Mouse (Mus musculus): ENCODE data around the gene Mns1.
A peak's percentile ranks its signal among the peaks of the same experiment; 100 is the strongest.
"Not testable (repeated sequence)": the region's sequence is repeated elsewhere in the genome, so short reads cannot be mapped to it uniquely, and the experiment has no call there.

The Mns1 gene

DNA sequence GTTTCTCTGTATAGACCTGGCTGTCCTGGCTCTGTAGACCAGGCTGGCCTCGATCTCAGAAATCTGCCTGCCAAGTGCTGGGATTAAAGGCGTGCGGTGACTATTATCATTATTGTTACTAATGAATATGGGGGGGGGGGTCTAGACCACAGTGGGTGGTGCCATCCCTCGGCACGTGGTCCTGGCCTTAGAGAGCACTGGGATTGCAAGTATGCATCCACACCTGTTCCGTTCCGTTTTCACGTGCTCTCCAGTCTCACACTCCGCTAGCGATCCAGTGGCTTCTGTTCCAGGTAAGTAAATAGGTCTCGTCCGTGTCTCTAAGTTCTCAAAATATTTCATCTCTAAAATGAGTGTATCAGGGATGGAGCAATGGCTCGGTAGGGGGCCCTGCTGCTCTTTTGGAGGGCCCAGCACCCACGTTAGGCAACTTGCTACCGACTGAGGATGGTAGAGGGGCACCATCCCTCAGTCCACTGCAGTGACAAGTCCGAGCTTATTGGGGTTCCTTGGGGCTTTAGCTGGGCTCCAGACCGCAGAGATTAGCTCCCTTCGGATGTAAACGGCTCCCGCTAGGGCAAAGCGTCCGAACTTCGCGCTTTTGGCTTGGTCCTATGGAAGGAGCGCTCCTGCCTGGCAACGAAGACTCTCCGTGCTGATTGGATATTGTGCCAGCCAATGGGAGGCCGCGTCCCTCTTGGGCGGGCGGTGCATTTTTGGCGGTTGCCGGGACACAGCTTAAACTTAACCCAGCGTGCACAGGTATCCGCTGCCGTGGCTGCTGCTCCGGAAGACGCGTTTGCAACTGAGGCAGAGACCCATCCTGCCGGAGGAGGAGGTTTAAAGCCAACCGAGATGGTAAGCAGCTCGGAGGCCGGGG lies at the start of gene Mns1:
Mns1 (plus strand) TSS at position 190 of the 880 bp plus-strand sequence.
- peak; percentile 94 to 95 for DNase-seq

DNA sequence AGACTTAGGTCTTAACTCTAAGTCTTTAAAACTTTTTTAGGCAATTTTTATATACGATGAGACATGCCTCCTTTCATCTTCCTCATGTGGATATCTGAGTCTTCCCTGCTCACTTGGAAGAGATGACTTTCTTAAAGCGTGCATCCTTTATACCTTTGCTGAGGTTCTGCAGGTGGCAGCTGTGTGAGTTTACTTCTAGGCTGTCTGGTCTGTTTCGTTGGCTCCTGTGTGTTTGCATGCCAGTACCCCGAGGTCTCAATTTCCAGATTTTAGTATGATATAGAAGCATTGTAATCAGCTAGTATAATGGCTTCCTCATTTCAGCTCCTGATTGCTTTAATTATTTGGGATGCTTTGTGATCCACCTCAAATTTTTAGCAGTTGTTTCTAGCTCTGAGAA lies 48.9 kb upstream of the Mns1 start:
- DNase-seq, result no peak

DNA sequence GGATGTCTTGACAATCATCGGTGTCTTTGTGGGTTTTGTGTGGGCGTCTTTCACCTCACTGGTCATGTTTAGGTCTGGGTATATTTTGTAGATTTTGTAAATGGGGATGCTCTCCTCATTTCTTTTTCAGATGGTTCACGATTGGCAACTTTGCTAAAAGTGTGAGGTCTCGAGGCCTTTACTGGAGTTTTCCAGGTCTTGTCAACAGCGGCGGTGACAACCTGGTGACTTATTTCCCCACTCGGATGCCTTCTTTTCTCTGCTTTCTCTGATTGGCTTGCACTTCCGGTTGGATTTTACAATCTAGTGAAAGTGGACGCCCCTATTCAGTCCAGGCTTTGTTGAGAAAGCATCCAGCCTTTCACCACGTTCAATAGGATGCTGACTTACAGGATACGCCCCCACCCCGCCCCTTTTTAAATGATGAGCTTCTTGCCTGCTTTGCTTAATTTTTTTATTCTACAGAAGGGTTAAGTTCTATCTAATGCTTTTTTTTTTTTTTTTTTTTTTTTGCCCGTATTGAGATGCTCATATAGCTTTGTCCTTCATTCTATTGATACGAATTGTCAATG lies 48.3 kb upstream of the Mns1 start:
- no peak for DNase-seq

DNA sequence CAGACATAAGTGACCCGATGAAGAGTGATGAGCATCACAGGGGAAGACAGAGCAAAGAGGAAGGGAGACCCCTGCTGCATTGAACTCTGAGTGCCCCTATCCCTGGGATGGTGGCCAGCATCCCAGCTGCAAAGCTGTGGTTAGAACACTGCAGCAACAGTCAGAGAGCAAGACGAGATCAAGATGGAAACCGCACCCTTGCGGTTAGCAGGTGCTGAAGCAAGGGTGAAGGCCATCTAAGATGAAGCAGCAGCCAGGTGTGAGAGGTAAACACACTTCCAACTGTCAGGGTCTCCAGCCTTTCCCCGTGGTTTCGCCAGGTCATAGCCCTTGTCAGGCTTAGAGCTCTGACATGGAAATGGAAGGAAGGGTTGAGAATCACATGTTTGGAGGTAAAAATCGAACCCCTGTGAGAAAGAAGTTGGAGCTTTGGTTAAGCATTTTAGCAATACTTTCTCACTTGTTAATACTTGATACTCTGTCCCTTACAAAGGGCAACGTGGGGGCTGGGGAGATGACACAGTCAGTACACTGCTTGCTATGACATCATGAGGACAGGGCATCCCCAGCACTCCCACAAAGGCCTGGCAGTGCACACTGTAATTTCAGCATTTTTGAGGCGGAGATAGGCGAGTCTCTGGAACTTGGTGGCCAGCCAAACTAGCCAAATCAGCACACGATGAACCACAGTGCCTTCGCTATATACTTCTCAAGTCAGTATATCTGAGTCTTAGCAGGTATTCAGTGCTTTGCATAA lies 47.3 kb upstream of the Mns1 start:
- DNase-seq, result no peak

DNA sequence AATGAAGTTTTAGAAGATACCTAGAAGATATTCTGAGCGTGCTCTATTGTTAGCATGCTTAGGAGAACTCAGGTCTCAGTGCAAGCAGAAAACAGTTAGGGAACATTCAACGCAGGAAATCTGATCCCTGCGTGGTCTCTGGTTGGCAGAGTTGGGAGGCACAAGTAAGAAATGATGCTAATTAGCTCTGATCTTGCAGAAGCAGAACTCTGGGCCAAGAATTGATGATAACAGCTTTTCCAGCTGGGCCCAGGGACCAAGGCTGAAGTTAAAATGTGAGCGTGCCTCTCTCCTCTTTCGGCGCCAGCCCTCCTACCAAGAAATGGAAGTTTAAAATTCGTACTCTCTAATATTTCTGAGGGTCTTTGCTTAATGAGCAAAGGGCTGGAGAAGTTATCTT lies 45.1 kb upstream of the Mns1 start:
- no peak for DNase-seq

DNA sequence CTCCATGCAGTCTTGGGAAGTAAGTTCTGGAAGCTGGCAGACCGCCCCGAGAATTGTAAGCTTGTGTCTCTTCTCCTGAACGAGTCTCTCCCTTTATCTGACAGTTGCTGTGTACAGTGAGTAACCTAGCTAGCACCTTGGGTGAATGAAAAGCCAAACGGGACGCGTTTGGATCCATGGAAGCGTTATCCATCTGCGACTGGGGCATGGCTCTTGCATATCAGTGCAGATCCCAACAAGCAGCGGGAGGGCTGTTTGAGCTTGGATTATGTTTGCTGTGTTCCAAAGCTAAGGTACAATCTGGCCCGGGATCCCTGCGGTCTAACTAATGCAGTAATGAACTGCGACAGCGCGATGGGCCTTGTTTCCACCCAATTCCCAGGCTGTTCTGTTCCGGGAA lies 44.6 kb upstream of the Mns1 start:
- no peak for DNase-seq

DNA sequence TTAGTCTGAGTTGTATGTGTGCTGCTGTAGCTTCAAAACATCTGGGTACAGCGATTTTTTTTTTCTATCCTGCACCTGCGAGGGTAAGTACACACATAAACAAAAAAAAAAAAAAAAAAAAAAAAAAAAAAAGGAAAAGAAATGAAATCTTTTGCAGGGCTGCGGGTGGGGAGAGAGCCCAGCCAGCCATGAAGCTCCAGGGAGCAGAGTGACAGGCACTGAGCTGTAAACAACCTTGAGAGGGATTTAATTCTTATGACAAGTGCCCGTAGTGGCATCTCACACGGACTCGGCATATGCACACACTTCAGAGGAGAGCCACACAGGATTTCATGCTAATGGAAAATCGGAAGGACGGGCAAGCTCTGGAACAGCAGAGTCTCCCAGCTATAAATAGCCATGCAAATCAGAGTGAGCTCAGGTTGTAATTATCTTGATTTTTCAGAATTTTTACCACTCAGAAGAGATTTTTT lies 43.9 kb upstream of the Mns1 start:
- no peak for DNase-seq

DNA sequence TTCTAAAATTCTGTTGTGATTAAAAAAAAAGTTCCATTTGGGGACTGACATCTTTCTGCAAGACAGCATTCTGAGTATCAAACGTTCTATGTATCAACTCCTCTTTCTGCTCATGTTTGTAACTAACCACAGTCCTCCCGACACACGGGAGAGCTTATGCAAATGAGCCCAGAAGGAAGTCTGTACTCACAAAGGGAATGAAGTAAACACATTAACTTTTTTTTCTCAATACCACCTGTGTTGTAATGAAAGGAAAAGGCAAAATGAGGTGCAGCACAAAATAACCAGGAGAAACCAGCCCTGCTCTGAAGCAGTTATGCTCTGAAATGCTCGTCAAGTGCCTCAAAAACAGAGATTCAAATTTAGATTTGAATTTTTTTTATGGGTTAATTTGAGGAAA lies 37.7 kb upstream of the Mns1 start:
- DNase-seq, result no peak

DNA sequence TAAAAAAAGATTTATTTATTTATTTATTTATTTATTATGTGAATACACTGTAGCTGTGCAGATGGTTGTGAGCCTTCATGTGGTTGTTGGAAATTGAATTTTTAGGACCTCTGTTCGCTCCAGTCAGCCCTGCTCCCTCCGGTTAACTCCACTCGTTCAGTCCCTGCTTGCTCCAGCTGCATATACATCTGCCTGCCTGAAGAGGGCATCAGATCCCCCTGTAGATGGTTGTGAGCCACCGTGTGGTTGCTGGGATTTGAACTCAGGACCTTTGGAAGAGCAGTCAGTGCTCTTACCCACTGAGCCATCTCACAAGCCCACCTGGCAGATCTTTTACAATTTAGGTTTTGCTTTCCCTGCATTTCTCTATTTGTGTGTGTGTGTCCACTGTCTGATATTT lies 36.0 kb upstream of the Mns1 start:
- DNase-seq, result not testable (repeated sequence)

DNA sequence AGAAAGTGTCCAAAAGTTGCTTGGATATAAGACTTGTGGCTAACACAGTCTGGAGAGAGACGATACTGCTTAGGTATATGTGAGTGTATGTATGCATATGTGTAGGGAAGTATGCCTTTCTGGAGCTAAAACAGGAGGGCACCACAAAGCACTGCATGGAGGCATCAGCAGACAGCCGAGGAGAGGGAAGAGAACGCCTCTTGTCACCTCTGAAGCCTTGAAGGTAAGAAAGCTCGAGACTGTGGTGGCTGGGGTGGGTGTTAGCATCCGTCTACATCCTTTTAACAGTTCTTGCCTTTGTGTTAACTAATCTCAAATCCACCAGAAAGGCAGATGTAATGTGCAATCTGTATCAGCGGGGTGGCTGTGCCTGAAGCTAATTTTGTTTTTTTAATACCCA lies 34.4 kb upstream of the Mns1 start:
- DNase-seq, result no peak

DNA sequence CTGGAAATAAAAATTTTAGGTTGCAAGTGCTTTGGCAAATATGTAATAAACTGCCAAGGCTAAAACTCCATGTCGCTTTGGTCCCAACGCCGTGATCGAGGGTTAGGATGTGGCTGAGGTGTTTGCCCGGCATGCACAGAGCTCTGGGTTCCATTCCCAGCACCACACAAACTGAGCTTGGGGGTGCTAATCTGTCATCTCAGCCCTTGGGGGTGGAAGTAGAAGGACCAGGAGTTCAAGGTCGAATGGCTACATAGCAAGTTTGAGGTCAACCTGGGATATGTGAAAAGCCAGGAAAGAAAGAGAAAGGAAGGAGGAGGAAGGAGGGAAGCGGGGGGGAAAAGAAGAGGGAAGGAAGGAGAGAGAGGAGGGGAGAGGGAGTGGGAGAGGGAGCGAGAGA lies 33.4 kb upstream of the Mns1 start:
- DNase-seq, result no peak

DNA sequence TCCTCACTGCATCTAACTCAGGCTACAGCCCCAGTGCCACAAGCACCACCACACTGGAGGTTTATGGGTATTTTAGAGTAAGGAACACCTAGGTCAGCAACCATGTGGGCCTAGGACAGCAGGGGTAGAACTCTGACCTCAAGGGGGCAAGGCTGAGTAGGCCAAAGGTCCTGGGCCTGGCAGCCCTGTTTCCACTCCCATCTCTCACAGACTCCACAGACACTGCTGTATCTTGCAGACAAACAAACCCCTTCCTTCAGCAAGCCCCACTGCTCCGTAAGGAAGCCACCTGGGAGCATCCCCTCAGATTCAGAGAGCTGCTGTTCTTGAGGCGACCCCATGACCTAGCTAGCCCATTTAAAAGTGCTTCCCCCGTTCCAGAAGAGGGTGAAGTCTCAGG lies 32.9 kb upstream of the Mns1 start:
- DNase-seq, result no peak

DNA sequence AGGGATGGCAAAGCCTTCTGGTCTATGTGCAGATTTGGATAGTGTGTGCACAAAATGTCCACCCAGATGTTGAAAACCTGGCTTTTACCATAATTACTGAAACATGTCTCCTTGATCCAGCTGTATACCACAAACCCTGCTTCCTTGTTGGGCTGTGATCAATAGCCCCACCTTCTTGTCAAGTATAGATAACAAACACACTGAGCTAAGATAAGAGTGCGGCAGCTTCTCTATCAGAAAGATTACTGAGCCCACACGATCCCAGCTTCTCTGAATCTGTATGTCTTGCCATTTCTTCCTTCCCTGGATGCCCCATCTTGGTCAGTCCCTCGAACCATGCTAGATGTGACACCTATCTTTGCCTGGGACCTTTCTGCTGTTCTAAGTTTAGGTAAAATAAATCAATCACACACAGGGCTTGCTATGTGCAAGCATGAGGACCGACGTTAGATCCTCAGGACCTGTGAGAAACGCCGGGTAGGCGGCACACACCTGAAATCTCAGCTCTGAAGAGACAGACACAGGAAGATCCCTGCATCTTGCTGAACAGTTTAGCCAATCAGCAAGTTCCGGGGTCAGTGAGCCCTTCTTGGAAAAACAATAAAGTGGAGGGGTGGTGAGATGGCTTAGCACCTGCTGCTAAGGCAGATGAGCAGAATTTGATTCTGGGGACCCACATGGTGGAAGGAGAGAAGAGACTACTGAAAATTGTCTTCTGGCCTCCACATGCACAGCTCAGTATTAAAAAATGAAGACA lies 31.8 kb upstream of the Mns1 start:
- DNase-seq, result no peak

DNA sequence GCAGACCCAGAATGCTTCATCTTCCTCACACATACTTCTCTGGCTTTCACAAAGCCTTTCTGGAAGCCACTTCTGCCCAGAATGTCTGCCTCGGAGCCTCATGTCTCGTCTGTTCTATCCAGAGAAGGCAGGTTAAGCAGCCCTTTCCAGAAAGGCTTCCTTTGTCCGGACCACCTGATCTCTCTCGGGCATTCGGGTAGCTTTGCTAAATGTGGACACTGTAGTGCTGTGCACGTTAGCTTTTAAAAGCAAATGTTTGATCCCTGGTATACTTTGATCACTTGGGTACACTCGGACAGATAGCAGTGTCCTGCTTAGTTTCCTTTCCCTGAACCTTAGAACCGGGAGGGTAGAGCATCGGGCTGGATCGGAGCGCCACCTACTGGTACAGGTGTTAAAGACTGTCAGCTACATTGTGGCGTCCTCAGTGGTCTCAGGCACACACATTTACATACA lies 29.7 kb upstream of the Mns1 start:
- DNase-seq, result peak; percentile 55 to 84

DNA sequence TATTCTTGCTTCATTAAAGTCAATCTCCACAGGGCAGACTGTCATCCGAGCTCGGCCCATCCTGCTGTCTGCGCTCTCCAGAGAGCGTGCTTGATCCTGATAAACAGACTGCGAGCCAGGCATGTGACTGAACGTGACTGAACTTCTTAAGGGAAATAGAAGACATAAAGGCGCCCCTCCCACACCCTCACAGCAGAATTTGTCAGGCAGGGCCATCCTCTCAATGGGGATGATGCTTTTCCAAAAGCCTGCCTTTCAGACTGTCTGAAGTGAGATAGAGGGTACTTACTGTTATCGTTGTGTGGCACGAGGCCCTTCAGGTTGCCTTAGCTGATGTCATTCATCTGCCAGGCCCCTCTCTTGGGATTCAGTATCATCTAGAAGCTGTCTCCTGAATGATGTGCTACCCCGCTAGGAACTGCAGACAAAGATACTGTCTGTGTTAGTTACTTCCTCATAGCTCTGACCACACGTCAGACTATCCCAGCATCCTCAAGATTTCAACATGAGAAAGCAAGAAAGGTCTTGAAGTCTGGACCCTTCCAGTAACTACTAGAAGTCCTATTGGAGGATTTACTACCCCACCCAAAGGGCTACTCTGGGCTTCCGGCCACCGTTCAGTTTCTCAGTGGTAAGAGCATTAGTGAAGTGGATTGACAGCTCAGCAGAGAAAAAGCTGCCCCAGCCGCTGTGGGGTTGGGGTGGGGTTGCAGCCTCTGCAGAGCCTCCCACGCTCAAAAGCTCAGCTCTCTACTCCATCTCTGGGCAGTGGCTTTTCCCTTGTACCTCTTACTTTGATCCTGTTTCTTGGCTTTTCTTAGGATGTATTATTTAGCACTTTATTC lies 28.2 kb upstream of the Mns1 start:
- peak in 1 of 2 experiments; percentile 28 for DNase-seq

DNA sequence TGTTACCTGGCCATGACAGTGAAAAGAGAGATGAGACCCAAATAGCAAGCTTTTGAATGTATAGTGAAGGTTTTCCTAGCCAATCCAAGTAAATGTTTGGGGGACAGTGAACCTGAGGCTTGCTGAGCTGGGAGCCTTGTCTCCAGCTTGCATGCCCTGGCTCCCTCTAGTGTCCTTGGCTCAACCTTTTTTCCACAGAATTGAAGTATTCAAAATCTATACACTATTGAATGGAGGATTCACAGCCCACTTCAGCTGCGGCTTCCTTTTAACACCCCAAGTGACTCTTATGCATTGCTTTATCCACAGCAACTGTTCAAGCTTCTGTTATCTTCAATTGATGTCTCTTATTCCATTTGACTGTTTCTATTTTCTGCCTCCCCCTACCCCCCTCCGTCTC lies 26.1 kb upstream of the Mns1 start:
- no peak for DNase-seq

DNA sequence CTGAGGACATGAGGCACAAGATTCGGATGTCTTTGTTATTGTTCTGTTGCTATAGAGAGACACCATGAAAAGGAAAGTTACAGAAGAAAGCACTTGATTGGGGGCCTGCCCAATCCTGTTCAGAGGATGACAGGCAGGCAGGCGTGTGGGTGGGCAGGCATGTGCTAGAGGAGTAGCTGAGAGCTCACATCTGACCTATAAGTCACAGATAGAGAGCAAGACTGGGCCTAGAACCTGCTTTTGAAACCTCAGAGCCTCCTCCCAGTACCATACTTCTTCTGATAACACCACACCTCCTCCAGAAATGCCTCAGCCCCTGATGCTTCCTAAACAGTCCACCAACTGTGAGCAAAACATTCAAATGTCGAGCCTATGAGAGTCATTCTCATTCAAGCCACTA lies 19.4 kb upstream of the Mns1 start:
- DNase-seq, result no peak

DNA sequence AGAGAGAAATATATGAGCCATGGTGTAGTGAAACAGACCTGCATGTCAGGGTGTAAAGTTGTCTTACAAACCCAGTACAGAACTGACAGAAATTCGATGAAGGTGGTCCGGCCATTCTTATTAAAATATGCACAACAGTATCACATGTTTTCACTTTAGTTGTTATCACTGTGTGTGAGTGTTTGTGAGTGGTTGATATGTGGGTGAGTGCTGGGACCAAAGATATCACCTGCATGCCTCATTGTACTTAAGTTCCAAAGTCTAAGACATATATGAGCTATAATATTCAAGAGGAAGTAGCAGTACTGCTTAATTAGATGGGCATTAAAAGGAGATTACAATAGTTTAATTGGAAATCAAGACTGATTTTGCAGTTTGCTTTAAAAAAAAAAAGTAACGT lies 17.3 kb upstream of the Mns1 start:
- DNase-seq, result no peak

DNA sequence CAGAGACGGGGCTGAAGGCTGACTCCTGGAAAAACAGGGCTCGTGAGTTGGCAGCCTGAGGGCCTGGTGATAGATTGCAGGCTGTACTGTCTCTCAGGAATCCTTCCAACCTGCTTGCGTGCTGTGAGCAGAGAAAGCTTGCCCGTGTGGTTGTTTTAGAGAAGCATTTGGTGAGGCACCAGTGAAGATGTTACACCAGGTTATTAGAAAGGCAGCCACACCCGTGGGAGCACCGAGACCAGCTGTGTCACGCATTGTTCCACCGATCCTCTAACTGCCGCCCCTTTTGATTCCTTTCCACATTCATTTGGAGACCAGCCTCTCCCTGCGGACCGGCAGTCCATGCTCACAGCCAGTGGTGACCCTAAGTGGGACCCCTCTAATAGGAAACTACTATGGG lies 15.5 kb upstream of the Mns1 start:
- no peak for DNase-seq

DNA sequence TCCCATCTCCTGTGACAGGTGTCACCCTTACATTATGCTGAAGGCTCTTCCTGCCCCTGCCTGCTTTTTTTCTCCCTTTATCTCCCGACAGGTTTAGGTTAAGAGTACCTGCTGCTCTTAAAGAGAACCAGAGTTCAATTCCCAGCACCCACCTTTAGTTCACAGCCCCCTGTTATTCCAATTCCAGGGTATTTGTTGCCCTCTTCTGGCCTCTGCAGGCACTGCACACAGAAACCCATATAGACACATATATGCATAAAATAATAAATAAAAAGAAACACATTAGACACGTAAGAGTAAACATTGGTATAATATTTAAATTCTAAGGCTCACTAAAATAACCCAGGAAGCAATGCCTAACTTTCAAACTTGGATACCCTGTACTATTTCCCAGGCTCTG lies 15.1 kb upstream of the Mns1 start:
- DNase-seq, result no peak

DNA sequence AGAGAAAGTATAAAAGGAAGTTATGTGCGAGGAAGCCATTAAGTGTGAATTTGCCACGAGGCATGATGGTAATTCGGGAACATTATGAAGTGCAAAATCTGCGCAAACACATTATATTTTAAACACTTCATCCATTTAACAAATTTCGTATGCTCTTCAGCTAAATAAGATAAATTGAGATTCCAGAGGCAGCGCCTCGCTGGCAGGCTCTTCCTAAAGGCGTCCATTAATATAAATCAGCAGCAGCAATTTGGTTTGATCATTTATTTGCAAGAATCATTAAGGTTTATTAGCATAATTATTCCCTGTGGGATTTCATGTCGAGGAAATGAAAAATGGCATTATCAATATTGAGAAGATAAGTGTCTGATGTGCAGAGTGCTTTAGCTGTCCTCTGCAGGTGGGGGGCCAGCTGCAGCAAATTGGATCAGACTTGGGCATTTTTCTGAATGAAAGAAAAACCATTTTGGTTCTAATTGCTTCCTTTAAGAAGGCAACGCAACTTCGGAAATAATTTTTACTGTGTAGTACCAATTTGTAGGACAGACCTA lies 12.4 kb upstream of the Mns1 start:
- DNase-seq, result no peak

DNA sequence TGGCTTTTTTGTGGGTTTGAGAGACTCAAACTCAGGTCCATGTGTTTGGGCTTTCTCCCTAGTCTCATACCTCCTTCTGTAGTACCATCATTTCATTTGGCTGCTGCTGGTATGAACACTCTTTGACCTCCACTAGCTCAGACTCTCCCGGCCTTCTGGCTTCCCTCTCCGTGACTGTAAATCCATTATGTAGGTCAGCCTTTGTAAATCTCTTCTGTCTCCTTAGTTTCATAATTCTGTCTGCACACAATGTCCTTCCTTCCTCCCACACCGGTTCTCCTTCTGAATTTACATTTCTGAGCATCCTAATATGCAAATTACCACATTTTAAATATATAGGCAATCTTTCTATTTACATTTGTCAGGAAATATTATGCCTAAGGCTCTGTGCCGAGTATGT lies 9.9 kb upstream of the Mns1 start:
- no peak for DNase-seq
